ENCODE assay signal across 16 mouse cellular contexts in the genomic region with DNA sequence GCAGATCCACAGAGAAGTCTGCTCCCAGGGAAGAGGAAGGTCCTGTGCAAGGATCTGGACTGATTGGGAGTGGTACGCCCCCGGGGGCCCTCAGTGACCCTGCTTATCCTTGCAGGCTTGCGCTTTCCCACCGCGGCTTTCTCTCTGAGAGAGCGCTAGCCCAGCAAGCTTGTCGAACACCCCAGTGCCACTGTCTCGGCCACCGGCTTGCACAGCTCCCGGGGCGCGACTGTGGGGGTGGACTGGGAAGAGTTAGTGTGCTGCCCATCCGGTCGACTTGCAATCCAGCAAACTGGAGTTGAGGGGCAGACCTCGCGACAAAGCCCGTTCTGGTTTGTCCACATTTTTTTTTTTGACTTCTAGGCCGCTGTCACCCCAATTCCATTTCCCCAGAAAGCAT. TPM values are rescaled to one million over a fixed set of nuclear protein-coding genes. Genes with fewer than 3 reads are reported as not detected.
DNase-seq lines count a peak whose midpoint lies in the region; ATAC-seq lines count a peak whose summit lies in the region.
"Had no signal": no experiment of that assay in that cellular context is flagged by ENCODE, and none has a peak within 500 bp of the region (broad histone marks: within the 10 kb centered on the region; RNA-seq: fewer than 3 reads in every experiment).

No protein-coding gene starts in this region.

- no peak for DNase-seq in heart, postnatal 25 days (ENCODE audit: low spot score)
- peak; percentile 42 for DNase-seq in forebrain, embryonic 10.5 days (ENCODE audit: extremely low spot score, low spot score)
- peak; percentile 36 for DNase-seq in neural tube, embryonic 10.5 days (ENCODE audit: extremely low spot score, low spot score)
- no peak for DNase-seq in left cerebral cortex, adult 11 months (ENCODE audit: low spot score)
- no peak for DNase-seq in thymus, postnatal 0 days (ENCODE audit: low spot score)
- DNase-seq in spleen, adult 12 weeks (ENCODE audit: low spot score), result no peak
- DNase-seq: adrenal gland, postnatal 14 days; cerebellum, adult 11-12 months; kidney, postnatal 36 days; spleen, adult 18-20 months; thymus, postnatal 25 days had no signal

- WGBS in heart, embryonic 14.5 days, result 15% methylated on average over 18 of the region's 18 CpGs
- WGBS in forebrain, embryonic 10.5 days, result 26% methylated on average over 18 of the region's 18 CpGs
- 23% methylated on average over 18 of the region's 18 CpGs for WGBS in hindbrain, embryonic 15.5 days

- no peaks in the 10 kb centered on the region for H3K36me3 ChIP-seq in heart, embryonic 14.5 days (ENCODE audit: control insufficient read depth, insufficient read depth, low read length)
- H3K36me3 ChIP-seq in forebrain, embryonic 10.5 days (replicated peaks), result no peaks in the 10 kb centered on the region
- H3K36me3 ChIP-seq in hindbrain, embryonic 15.5 days, result no peaks in the 10 kb centered on the region

- H3K9me3 ChIP-seq in heart, embryonic 14.5 days (ENCODE audit: control insufficient read depth, low read length), result no peaks in the 10 kb centered on the region
- H3K9me3 ChIP-seq in forebrain, embryonic 10.5 days, result no peaks in the 10 kb centered on the region
- H3K9me3 ChIP-seq in hindbrain, embryonic 15.5 days, result no peaks in the 10 kb centered on the region

- H3K4me1 ChIP-seq in heart, embryonic 14.5 days (ENCODE audit: control insufficient read depth in 2 of 2, insufficient read depth in 2 of 2, low read length in 2 of 2), result no peaks in the 10 kb centered on the region; a peak in 1 of 4 replicates
- H3K4me1 ChIP-seq in forebrain, embryonic 10.5 days, result peaks cover 46% of the 10 kb centered on the region
- H3K4me1 ChIP-seq in hindbrain, embryonic 15.5 days (replicated peaks), result peaks cover 9% of the 10 kb centered on the region
- H3K4me1 ChIP-seq: megakaryocyte, embryonic 14.5 days had no signal

- H3K9ac ChIP-seq in heart, embryonic 14.5 days (ENCODE audit: low read length), result no peak overlapping the region
- no peak overlapping the region for H3K9ac ChIP-seq in hindbrain, embryonic 15.5 days

- peaks cover 59% of the 10 kb centered on the region for H3K27me3 ChIP-seq in heart, embryonic 14.5 days (ENCODE audit: control insufficient read depth, insufficient read depth, low read length)
- H3K27me3 ChIP-seq in forebrain, embryonic 10.5 days (ENCODE audit: poor library complexity, severe bottlenecking), result peaks cover 77% of the 10 kb centered on the region
- peaks cover 11% of the 10 kb centered on the region; the same call in 1 of the 2 replicates for H3K27me3 ChIP-seq in hindbrain, embryonic 15.5 days

- intact Hi-C loops in heart, postnatal 25 days (cut with DNase I), result no loop called here

- peak overlapping the region; percentile 0 to 11; a peak in 2 of 4 replicates for H3K4me3 ChIP-seq in heart, embryonic 14.5 days (ENCODE audit: control insufficient read depth in 1 of 2, insufficient read depth in 1 of 2, low read depth in 1 of 2, low read length in 2 of 2)
- H3K4me3 ChIP-seq in forebrain, embryonic 10.5 days, result peak overlapping the region; percentile 37
- no peak overlapping the region for H3K4me3 ChIP-seq in hindbrain, embryonic 15.5 days
- H3K4me3 ChIP-seq: megakaryocyte, embryonic 14.5 days had no signal

- no peak for ATAC-seq in heart, embryonic 14.5 days (ENCODE audit: insufficient number of reproducible peaks, insufficient read depth, low FRiP score, low read depth)
- no peak for ATAC-seq in hindbrain, embryonic 15.5 days (ENCODE audit: low FRiP score, low read depth)

- H3K27ac ChIP-seq in heart, embryonic 14.5 days (replicated peaks in 1 of 2; ENCODE audit: control insufficient read depth in 1 of 2, insufficient read depth in 1 of 2, low read depth in 2 of 2, low read length in 2 of 2), result no peak overlapping the region
- 0 out of 2 replicates have a peak overlapping the region, but pooled peaks have one; percentile 4 for H3K27ac ChIP-seq in forebrain, embryonic 10.5 days
- no peak overlapping the region for H3K27ac ChIP-seq in hindbrain, embryonic 15.5 days (replicated peaks)

- H3K4me2 ChIP-seq in heart, embryonic 14.5 days (ENCODE audit: low read length), result peak overlapping the region; percentile 47
- peak overlapping the region; percentile 29; the same call in 1 of the 2 replicates for H3K4me2 ChIP-seq in hindbrain, embryonic 15.5 days

RNA-seq across cellular contexts. Expression of a gene that starts 5.4 kb away (rescaled TPM):
- 1.1 and 1.2 TPM in 2 replicates for polyA plus RNA-seq in heart, embryonic 14.5 days (2014; fragmentation: Nextera tagmentation; extraction: Ambion mirVana)
- total RNA-seq in heart, postnatal 25 days (2021), result not detected
- 4.7 and 5.2 TPM in 2 replicates for polyA plus RNA-seq in forebrain, embryonic 10.5 days (2016; fragmentation: Nextera tagmentation; extraction: Ambion mirVana)
- 1.9 and 2.5 TPM in 2 replicates for polyA plus RNA-seq in hindbrain, embryonic 15.5 days (2015; fragmentation: Nextera tagmentation; extraction: Ambion mirVana)
- not detected in 2 replicates for polyA plus RNA-seq in thymus, postnatal 0 days (2015; fragmentation: Nextera tagmentation; extraction: Ambion mirVana)
- total RNA-seq: adrenal gland, postnatal 14 days had no signal
- polyA plus RNA-seq: C2C12; liver, embryonic 16.5 days had no signal

Comparison
In these comparisons a context has a peak if more than half of its experiments do, and no peak if none do; other contexts are left out.
1. DNase-seq: peak in forebrain, embryonic 10.5 days (single experiment) and neural tube, embryonic 10.5 days (single experiment); none in heart, postnatal 25 days (single experiment), left cerebral cortex, adult 11 months (single experiment), thymus, postnatal 0 days (single experiment) and spleen, adult 12 weeks (single experiment).